9 mouse cellular contexts compared by ENCODE assay signal in genomic region chr12:103262017-103262865, GRCm38 (mm10). TPM values are rescaled to one million over a fixed set of nuclear protein-coding genes. Genes with fewer than 3 reads are reported as not detected.
DNase-seq lines count a peak whose midpoint lies in the region; ATAC-seq and TF ChIP-seq lines count a peak whose summit lies in the region.
"Had no signal": no experiment of that assay in that cellular context is flagged by ENCODE, and none has a peak within 500 bp of the region (broad histone marks: within the 10 kb centered on the region; RNA-seq: fewer than 3 reads in every experiment).

No protein-coding gene starts in this region.

- no peak overlapping the region for H3K9ac ChIP-seq in liver, adult 2 months (ENCODE audit: low read depth, low read length)
- no peak overlapping the region for H3K9ac ChIP-seq in liver, embryonic 12.5 days
- no peak overlapping the region for H3K9ac ChIP-seq in hindbrain, embryonic 14.5 days
- no peak overlapping the region for H3K9ac ChIP-seq in forebrain, embryonic 13.5 days

- no peaks in the 10 kb centered on the region for H3K27me3 ChIP-seq in liver, adult 2 months (ENCODE audit: control insufficient read depth, insufficient read depth, low read length)
- H3K27me3 ChIP-seq in liver, embryonic 12.5 days (replicated peaks) = no peaks in the 10 kb centered on the region
- no peaks in the 10 kb centered on the region for H3K27me3 ChIP-seq in hindbrain, embryonic 14.5 days (ENCODE audit: control insufficient read depth, insufficient read depth, low read length)
- no peaks in the 10 kb centered on the region for H3K27me3 ChIP-seq in forebrain, embryonic 13.5 days

- peak; percentile 93 for TF ChIP-seq CTCF in liver, adult 2 months (IDR thresholded peaks at IDR 0.05; ENCODE audit: low read depth, low read length)
- TF ChIP-seq CTCF in olfactory bulb, adult 2 months (IDR thresholded peaks at IDR 0.05; ENCODE audit: insufficient read depth, low read depth, low read length) = peak; percentile 39; the same call in 1 of the 2 replicates

- no peaks in the 10 kb centered on the region for H3K79me2 ChIP-seq in liver, adult 2 months (ENCODE audit: control insufficient read depth, insufficient read depth, low read length)

- H3K4me2 ChIP-seq in liver, embryonic 12.5 days = no peak overlapping the region
- no peak overlapping the region for H3K4me2 ChIP-seq in hindbrain, embryonic 14.5 days (replicated peaks)
- H3K4me2 ChIP-seq in forebrain, embryonic 13.5 days = no peak overlapping the region

- no peak overlapping the region for H3K27ac ChIP-seq in liver, adult 2 months (replicated peaks; ENCODE audit: insufficient read depth, low read depth, low read length)
- no peak overlapping the region for H3K27ac ChIP-seq in liver, embryonic 12.5 days
- no peak overlapping the region for H3K27ac ChIP-seq in hindbrain, embryonic 14.5 days
- no peak overlapping the region for H3K27ac ChIP-seq in olfactory bulb, adult 2 months (ENCODE audit: insufficient read depth, low read depth, low read length)
- H3K27ac ChIP-seq in forebrain, embryonic 13.5 days = no peak overlapping the region

- no peaks in the 10 kb centered on the region for H3K9me3 ChIP-seq in liver, embryonic 12.5 days (replicated peaks)
- no peaks in the 10 kb centered on the region for H3K9me3 ChIP-seq in hindbrain, embryonic 14.5 days (ENCODE audit: control insufficient read depth, low read length)
- H3K9me3 ChIP-seq in forebrain, embryonic 13.5 days (replicated peaks) = no peaks in the 10 kb centered on the region

- no peak for ATAC-seq in liver, embryonic 12.5 days
- peak; percentile 27; the same call in 1 of the 2 replicates for ATAC-seq in hindbrain, embryonic 14.5 days (ENCODE audit: low FRiP score)
- ATAC-seq in forebrain, embryonic 13.5 days = no peak

- no peaks in the 10 kb centered on the region for H3K4me1 ChIP-seq in liver, adult 2 months (ENCODE audit: control insufficient read depth, insufficient read depth, low read length)
- H3K4me1 ChIP-seq in liver, embryonic 12.5 days = no peaks in the 10 kb centered on the region
- H3K4me1 ChIP-seq in hindbrain, embryonic 14.5 days (replicated peaks; ENCODE audit: control insufficient read depth, insufficient read depth, low read length) = no peaks in the 10 kb centered on the region
- no peaks in the 10 kb centered on the region for H3K4me1 ChIP-seq in olfactory bulb, adult 2 months (ENCODE audit: control insufficient read depth, insufficient read depth, low read length)
- H3K4me1 ChIP-seq in forebrain, embryonic 13.5 days = no peaks in the 10 kb centered on the region

- 61% methylated on average over 13 of the region's 13 CpGs for WGBS in liver, adult 2 months
- 51% methylated on average over 13 of the region's 13 CpGs for WGBS in liver, embryonic 12.5 days (ENCODE audit: insufficient replicate concordance)
- WGBS in hindbrain, embryonic 14.5 days = 54% methylated on average over 13 of the region's 13 CpGs
- 62% methylated on average over 13 of the region's 13 CpGs for WGBS in olfactory bulb, adult 2 months
- WGBS in forebrain, embryonic 13.5 days = 58% methylated on average over 13 of the region's 13 CpGs

- H3K36me3 ChIP-seq in liver, adult 2 months (ENCODE audit: control insufficient read depth, insufficient read depth, low read length) = no peaks in the 10 kb centered on the region
- H3K36me3 ChIP-seq in liver, embryonic 12.5 days = no peaks in the 10 kb centered on the region
- no peaks in the 10 kb centered on the region for H3K36me3 ChIP-seq in hindbrain, embryonic 14.5 days (replicated peaks; ENCODE audit: control insufficient read depth, insufficient read depth)
- no peaks in the 10 kb centered on the region for H3K36me3 ChIP-seq in forebrain, embryonic 13.5 days (ENCODE audit: poor library complexity, severe bottlenecking)

- no peak overlapping the region for H3K4me3 ChIP-seq in liver, adult 2 months (ENCODE audit: insufficient read depth, low read depth, low read length)
- H3K4me3 ChIP-seq in liver, embryonic 12.5 days = no peak overlapping the region
- no peak overlapping the region for H3K4me3 ChIP-seq in hindbrain, embryonic 14.5 days (replicated peaks; ENCODE audit: low read length)
- H3K4me3 ChIP-seq in olfactory bulb, adult 2 months (ENCODE audit: insufficient read depth, low read depth, low read length) = no peak overlapping the region
- H3K4me3 ChIP-seq in forebrain, embryonic 13.5 days = no peak overlapping the region

- no peak for TF ChIP-seq POLR2A in liver, adult 2 months (IDR thresholded peaks at IDR 0.05; ENCODE audit: extremely low read depth, insufficient read depth, low read length)
- no peak for TF ChIP-seq POLR2A in olfactory bulb, adult 2 months (IDR thresholded peaks at IDR 0.05; ENCODE audit: insufficient read depth, low read depth, low read length)

- peak; percentile 10 for DNase-seq in liver, adult 2 months (ENCODE audit: extremely low read depth, low read depth, low spot score)
- peak; percentile 54 to 65 for DNase-seq in adrenal gland, adult 18-20 months (ENCODE audit: low spot score in 2 of 2)
- DNase-seq in hindbrain, embryonic 14.5 days (ENCODE audit: low spot score) = peak; percentile 49
- no peak for DNase-seq in cerebellum, adult 11-12 months
- no peak for DNase-seq in ovary, adult 18-20 months (ENCODE audit: low spot score)

RNA-seq across cellular contexts. Expression of gene Prima1, which starts 20.3 kb away (rescaled TPM):
- total RNA-seq in liver, adult 2 months (2014; rRNA removed) = not detected in 2 replicates
- polyA plus RNA-seq in liver, adult 2 months (2012; rRNA removed) = not detected in 2 replicates
- polyA plus RNA-seq in liver, embryonic 12.5 days (2016; fragmentation: Nextera tagmentation; extraction: Ambion mirVana) = not detected in 2 replicates
- 1 to 10 TPM in 1 of 2 experiments, under 1 TPM in 1; 0.80 to 1.2 TPM for total RNA-seq in adrenal gland, adult 18-20 months (2021)
- polyA plus RNA-seq in hindbrain, embryonic 14.5 days (2014; fragmentation: Nextera tagmentation; extraction: Ambion mirVana) = 1.5 and 1.9 TPM in 2 replicates
- polyA plus RNA-seq in olfactory bulb, adult 2 months (2012; ENCODE audit: insufficient read depth, insufficient read length, low replicate concordance, missing spikeins) = not detected in 2 replicates
- 0.39 TPM in 1 of 2 replicates, not detected in the other for polyA plus RNA-seq in forebrain, embryonic 13.5 days (2015; fragmentation: Nextera tagmentation; extraction: Ambion mirVana)
- total RNA-seq: neutrophil, adult 5-6 weeks had no signal

RNA-seq across cellular contexts. Expression of gene Fam181a, which starts 48.5 kb away (rescaled TPM):
- total RNA-seq in liver, adult 2 months (2014; rRNA removed) = not detected in 2 replicates
- polyA plus RNA-seq in liver, adult 2 months (2012; rRNA removed) = not detected in 2 replicates
- polyA plus RNA-seq in liver, embryonic 12.5 days (2016; fragmentation: Nextera tagmentation; extraction: Ambion mirVana) = not detected in 2 replicates
- total RNA-seq in adrenal gland, adult 18-20 months (2021) = not detected
- 8.3 and 9.1 TPM in 2 replicates for polyA plus RNA-seq in hindbrain, embryonic 14.5 days (2014; fragmentation: Nextera tagmentation; extraction: Ambion mirVana)
- not detected in 2 replicates for polyA plus RNA-seq in olfactory bulb, adult 2 months (2012; ENCODE audit: insufficient read depth, insufficient read length, low replicate concordance, missing spikeins)
- 7.6 and 9.8 TPM in 2 replicates for polyA plus RNA-seq in forebrain, embryonic 13.5 days (2015; fragmentation: Nextera tagmentation; extraction: Ambion mirVana)
- total RNA-seq: neutrophil, adult 5-6 weeks had no signal

Comparison
In these comparisons a context has a peak if more than half of its experiments do, and no peak if none do; other contexts are left out.
1. DNase-seq: peak in liver, adult 2 months (single experiment), adrenal gland, adult 18-20 months (2 of 2) and hindbrain, embryonic 14.5 days (single experiment); none in cerebellum, adult 11-12 months (single experiment) and ovary, adult 18-20 months (single experiment).